Mouse (Mus musculus): ENCODE results near the gene Pou2f2.

DNA sequence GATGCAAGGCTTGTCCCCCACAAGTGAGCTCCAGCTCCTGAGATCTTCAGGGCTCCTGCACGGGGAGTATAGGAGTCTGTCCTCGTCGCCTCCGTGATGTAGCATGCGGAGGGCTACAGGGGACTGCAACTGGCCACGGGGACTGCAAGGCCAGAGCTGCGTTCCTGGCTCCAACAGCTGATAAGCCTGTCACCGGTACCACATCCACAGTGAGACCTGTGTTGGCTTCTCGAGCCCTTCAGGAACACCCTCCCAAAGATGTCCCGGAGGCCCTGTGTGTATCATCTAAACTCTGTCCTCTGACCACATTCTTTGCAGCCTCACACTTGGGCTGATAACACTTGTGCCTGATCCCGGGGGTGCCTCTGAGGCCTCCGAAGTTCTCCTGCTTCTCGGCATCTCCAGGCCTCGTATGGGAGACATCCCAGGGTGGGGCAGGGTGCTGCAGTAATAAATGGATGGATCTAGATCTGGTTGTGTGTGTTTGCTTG is 23.3 kb downstream of the Pou2f2 start:
- TF ChIP-seq CTCF (IDR thresholded peaks at IDR 0.05; ENCODE audit: low read depth, low read length), result no peak
- no peak for TF ChIP-seq POLR2A (IDR thresholded peaks at IDR 0.05; ENCODE audit: extremely low read depth, insufficient read depth, low read length)

Measured in liver, adult 2 months (tissue).